Mouse (Mus musculus) liver (tissue): ENCODE measurements around the gene Tmem82.
A peak's percentile ranks its signal among the peaks of the same experiment; 100 is the strongest.

Source experiments
- DNase-seq: peaks from one replicate; pipeline ENCODE4 v3.0.0-alpha.2; 2020; ENCODE audit warnings: mixed read lengths

The Tmem82 gene

GRCm38 (mm10) chr4:141605861-141606260 is 12.6 kb downstream of the Tmem82 start, which contains the start of gene Fblim1:
TSS of gene Fblim1 (minus strand) at chr4:141606096.
- DNase-seq, result no peak

GRCm38 (mm10) chr4:141605421-141605820 is 13.0 kb downstream of the Tmem82 start:
- DNase-seq, result no peak

GRCm38 (mm10) chr4:141604493-141604892 is 13.9 kb downstream of the Tmem82 start:
- no peak for DNase-seq

GRCm38 (mm10) chr4:141603921-141604320 is 14.5 kb downstream of the Tmem82 start:
- DNase-seq, result no peak

GRCm38 (mm10) chr4:141602523-141603223 is 15.8 kb downstream of the Tmem82 start:
- DNase-seq, result no peak

- no peak for DNase-seq
Measured at GRCm38 (mm10) chr4:141601148-141601862, 17.1 kb downstream of the Tmem82 start.

GRCm38 (mm10) chr4:141600364-141600763 is 18.1 kb downstream of the Tmem82 start:
- no peak for DNase-seq

GRCm38 (mm10) chr4:141599251-141600141 is 18.9 kb downstream of the Tmem82 start:
- DNase-seq, result peak; percentile 38

- DNase-seq, result no peak
Measured at GRCm38 (mm10) chr4:141598894-141599250, 19.6 kb downstream of the Tmem82 start.

- DNase-seq, result no peak
Measured at GRCm38 (mm10) chr4:141598199-141598893, 20.1 kb downstream of the Tmem82 start.

GRCm38 (mm10) chr4:141596700-141597328 is 21.6 kb downstream of the Tmem82 start:
- DNase-seq, result no peak

GRCm38 (mm10) chr4:141595605-141596268 is 22.7 kb downstream of the Tmem82 start:
- no peak for DNase-seq

GRCm38 (mm10) chr4:141595138-141595537 is 23.3 kb downstream of the Tmem82 start:
- no peak for DNase-seq

GRCm38 (mm10) chr4:141591547-141591946 is 26.9 kb downstream of the Tmem82 start:
- peak; percentile 54 for DNase-seq

- DNase-seq, result no peak
Measured at GRCm38 (mm10) chr4:141583919-141584318, 34.5 kb downstream of the Tmem82 start.

GRCm38 (mm10) chr4:141581051-141581450 is 37.4 kb downstream of the Tmem82 start:
- no peak for DNase-seq

GRCm38 (mm10) chr4:141578833-141579232 is 39.6 kb downstream of the Tmem82 start:
- DNase-seq, result peak; percentile 29

GRCm38 (mm10) chr4:141576877-141577276 is 41.6 kb downstream of the Tmem82 start:
- DNase-seq, result peak; percentile 49

GRCm38 (mm10) chr4:141576404-141576803 is 42.0 kb downstream of the Tmem82 start:
- no peak for DNase-seq

GRCm38 (mm10) chr4:141574789-141575702 is 43.4 kb downstream of the Tmem82 start:
- peak; percentile 84 for DNase-seq
